Mouse (Mus musculus): ENCODE measurements around the gene Rnf32. TPM values are rescaled to one million over a fixed set of nuclear protein-coding genes. Genes with fewer than 3 reads are reported as not detected.

The Rnf32 gene
- total RNA-seq (2021) = 10 to 100 TPM; 22.5 to 26.1 TPM
- long read RNA-seq, partial matches to known transcripts = 4 of 23 reads
- long read RNA-seq, other reads (novel, unspliced or antisense) = 13 of 23 reads

GRCm38 (mm10) chr5:29195570-29196263 is at the start of gene Rnf32:
Gene Rnf32 (plus strand): TSS chr5:29195992.
- peak; percentile 84 to 90 for DNase-seq (ENCODE audit: low spot score in 2 of 2)

- no peak for DNase-seq (ENCODE audit: low spot score in 2 of 2)
Measured at GRCm38 (mm10) chr5:29150146-29150545, 45.6 kb upstream of the Rnf32 start.

- DNase-seq (ENCODE audit: low spot score in 2 of 2) = no peak
Measured at GRCm38 (mm10) chr5:29159849-29160248, 35.9 kb upstream of the Rnf32 start.

- no peak for DNase-seq (ENCODE audit: low spot score in 2 of 2)
Measured at GRCm38 (mm10) chr5:29166947-29167346, 28.8 kb upstream of the Rnf32 start.

GRCm38 (mm10) chr5:29170193-29170592 is 25.6 kb upstream of the Rnf32 start:
- DNase-seq (ENCODE audit: low spot score in 2 of 2) = no peak

- DNase-seq (ENCODE audit: low spot score in 2 of 2) = no peak
Measured at GRCm38 (mm10) chr5:29171165-29171564, 24.6 kb upstream of the Rnf32 start.

GRCm38 (mm10) chr5:29186798-29187197 is 9.0 kb upstream of the Rnf32 start:
- no peak for DNase-seq (ENCODE audit: low spot score in 2 of 2)

- DNase-seq (ENCODE audit: low spot score in 2 of 2) = no peak
Measured at GRCm38 (mm10) chr5:29195231-29195569, 592 bp upstream of the Rnf32 start.

- DNase-seq (ENCODE audit: low spot score in 2 of 2) = no peak
Measured at GRCm38 (mm10) chr5:29196264-29196658, 469 bp downstream of the Rnf32 start.

- DNase-seq (ENCODE audit: low spot score in 2 of 2) = no peak
Measured at GRCm38 (mm10) chr5:29197187-29197586, 1.4 kb downstream of the Rnf32 start.

- no peak for DNase-seq (ENCODE audit: low spot score in 2 of 2)
Measured at GRCm38 (mm10) chr5:29198960-29199488, 3.2 kb downstream of the Rnf32 start.

GRCm38 (mm10) chr5:29199868-29200267 is 4.1 kb downstream of the Rnf32 start:
- DNase-seq (ENCODE audit: low spot score in 2 of 2) = no peak

- DNase-seq (ENCODE audit: low spot score in 2 of 2) = no peak
Measured at GRCm38 (mm10) chr5:29205690-29206089, 9.9 kb downstream of the Rnf32 start.

- no peak for DNase-seq (ENCODE audit: low spot score in 2 of 2)
Measured at GRCm38 (mm10) chr5:29211980-29212555, 16.3 kb downstream of the Rnf32 start.

GRCm38 (mm10) chr5:29217997-29218396 is 22.2 kb downstream of the Rnf32 start:
- DNase-seq (ENCODE audit: low spot score in 2 of 2) = no peak

GRCm38 (mm10) chr5:29224089-29224488 is 28.3 kb downstream of the Rnf32 start:
- DNase-seq (ENCODE audit: low spot score in 2 of 2) = no peak

- no peak for DNase-seq (ENCODE audit: low spot score in 2 of 2)
Measured at GRCm38 (mm10) chr5:29230481-29230880, 34.7 kb downstream of the Rnf32 start.

GRCm38 (mm10) chr5:29238379-29238778 is 42.6 kb downstream of the Rnf32 start:
- no peak for DNase-seq (ENCODE audit: low spot score in 2 of 2)

GRCm38 (mm10) chr5:29244769-29245168 is 49.0 kb downstream of the Rnf32 start:
- peak in 1 of 2 experiments; percentile 45 for DNase-seq (ENCODE audit: low spot score in 2 of 2)

- no peak for DNase-seq (ENCODE audit: low spot score in 2 of 2)
Measured at GRCm38 (mm10) chr5:29250795-29251495, 55.2 kb downstream of the Rnf32 start.

- DNase-seq (ENCODE audit: low spot score in 2 of 2) = no peak
Measured at GRCm38 (mm10) chr5:29251496-29251873, 55.7 kb downstream of the Rnf32 start.

- no peak for DNase-seq (ENCODE audit: low spot score in 2 of 2)
Measured at GRCm38 (mm10) chr5:29253876-29254275, 58.1 kb downstream of the Rnf32 start.

Measured in layer of hippocampus, adult 18-20 months (tissue).